ENCODE assay signal across 24 mouse cellular contexts in the genomic region with DNA sequence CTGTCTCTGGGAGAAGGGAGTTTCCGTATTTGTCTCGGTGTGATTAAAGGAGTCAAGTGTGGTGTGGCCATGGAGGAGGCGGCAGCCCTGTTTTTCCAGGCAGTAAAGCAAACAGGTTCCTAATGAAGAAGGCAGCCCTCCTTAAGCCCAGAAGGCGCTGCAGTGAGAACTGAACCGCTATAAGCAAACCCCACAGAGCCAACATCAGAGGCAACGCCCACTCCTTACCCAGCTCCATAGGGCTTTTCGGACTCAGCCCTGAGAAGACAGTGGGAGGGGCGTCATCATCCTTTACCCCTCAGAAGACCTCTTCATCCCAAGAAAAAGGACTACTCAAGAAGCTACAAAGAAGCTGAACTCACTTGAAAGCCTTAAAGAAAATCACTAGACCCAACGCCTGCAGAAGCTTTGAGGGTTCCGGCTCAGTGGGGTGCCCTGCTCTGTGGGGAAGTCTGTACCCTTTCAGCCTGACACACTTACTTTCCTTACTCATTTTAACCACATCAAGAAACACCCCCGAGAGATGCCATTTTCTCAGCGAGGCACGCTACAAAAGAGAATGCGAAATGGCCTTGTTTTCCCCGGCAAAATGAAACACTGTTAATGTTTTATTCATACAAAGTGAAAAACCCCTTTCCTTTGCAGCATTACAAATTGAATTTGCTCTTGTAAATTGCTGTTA.
DNase-seq lines count a peak whose midpoint lies in the region; ATAC-seq lines count a peak whose summit lies in the region.
"Had no signal": no experiment of that assay in that cellular context is flagged by ENCODE, and none has a peak within 500 bp of the region (broad histone marks: within the 10 kb centered on the region; RNA-seq: fewer than 3 reads in every experiment).

No protein-coding gene starts in this region.

- no peak overlapping the region for H3K4me2 ChIP-seq in forebrain, embryonic 13.5 days
- H3K4me2 ChIP-seq in forebrain, embryonic 12.5 days: no peak overlapping the region
- H3K4me2 ChIP-seq in limb, embryonic 12.5 days: no peak overlapping the region
- peak overlapping the region; percentile 24; the same call in 1 of the 2 replicates for H3K4me2 ChIP-seq in midbrain, embryonic 15.5 days
- H3K4me2 ChIP-seq: embryonic facial prominence, embryonic 12.5 days; heart, embryonic 13.5 days; liver, embryonic 13.5 days; lung, embryonic 15.5 days; neural tube, embryonic 12.5 days had no signal

- WGBS in forebrain, embryonic 13.5 days: 36% methylated on average over 15 of the region's 15 CpGs
- WGBS in forebrain, embryonic 12.5 days: 43% methylated on average over 15 of the region's 15 CpGs
- WGBS in limb, embryonic 12.5 days: 73% methylated on average over 15 of the region's 15 CpGs
- WGBS in limb, embryonic 10.5 days: 79% methylated on average over 15 of the region's 15 CpGs
- 25% methylated on average over 15 of the region's 15 CpGs for WGBS in midbrain, embryonic 15.5 days

- H3K4me3 ChIP-seq in forebrain, embryonic 13.5 days: no peak overlapping the region
- no peak overlapping the region for H3K4me3 ChIP-seq in forebrain, embryonic 12.5 days (replicated peaks)
- no peak overlapping the region for H3K4me3 ChIP-seq in limb, embryonic 12.5 days (replicated peaks)
- no peak overlapping the region for H3K4me3 ChIP-seq in limb, embryonic 10.5 days
- no peak overlapping the region for H3K4me3 ChIP-seq in midbrain, embryonic 15.5 days
- H3K4me3 ChIP-seq: embryonic facial prominence, embryonic 12.5 days; forebrain, embryonic 10.5 days; gastrocnemius, adult 2 months; heart, embryonic 13.5 days; layer of hippocampus, adult 2 months; liver, embryonic 13.5 days; lung, embryonic 15.5 days; neural tube, embryonic 12.5 days had no signal

- H3K27me3 ChIP-seq in forebrain, embryonic 13.5 days: no peaks in the 10 kb centered on the region
- no peaks in the 10 kb centered on the region for H3K27me3 ChIP-seq in forebrain, embryonic 12.5 days
- no peaks in the 10 kb centered on the region for H3K27me3 ChIP-seq in limb, embryonic 12.5 days
- no peaks in the 10 kb centered on the region for H3K27me3 ChIP-seq in limb, embryonic 10.5 days (ENCODE audit: low read depth, poor library complexity, severe bottlenecking)
- no peaks in the 10 kb centered on the region for H3K27me3 ChIP-seq in midbrain, embryonic 15.5 days (replicated peaks)
- H3K27me3 ChIP-seq: CH12.LX; embryonic facial prominence, embryonic 12.5 days; heart, embryonic 13.5 days; liver, embryonic 13.5 days; lung, embryonic 15.5 days; neural tube, embryonic 12.5 days had no signal

- peak; percentile 48; the same call in 1 of the 2 replicates for ATAC-seq in forebrain, embryonic 13.5 days
- no peak for ATAC-seq in forebrain, embryonic 12.5 days (ENCODE audit: low FRiP score)
- no peak for ATAC-seq in limb, embryonic 12.5 days (ENCODE audit: insufficient number of reproducible peaks, insufficient read depth, low FRiP score, low TSS enrichment, low read depth)
- peak; percentile 55 for ATAC-seq in midbrain, embryonic 15.5 days (replicated peaks)
- ATAC-seq: intestine, postnatal 0 days had no signal

- peaks cover 17% of the 10 kb centered on the region for H3K4me1 ChIP-seq in forebrain, embryonic 13.5 days
- H3K4me1 ChIP-seq in forebrain, embryonic 12.5 days: peaks cover 21% of the 10 kb centered on the region
- peaks cover 30% of the 10 kb centered on the region for H3K4me1 ChIP-seq in limb, embryonic 12.5 days (replicated peaks)
- H3K4me1 ChIP-seq in limb, embryonic 10.5 days: peaks cover 9% of the 10 kb centered on the region; the same call in 1 of the 2 replicates
- H3K4me1 ChIP-seq in midbrain, embryonic 15.5 days: peaks cover 21% of the 10 kb centered on the region

- H3K36me3 ChIP-seq in forebrain, embryonic 13.5 days (ENCODE audit: poor library complexity, severe bottlenecking): 0 out of 2 replicates have a peak, but pooled peaks cover 3% of the 10 kb centered on the region
- no peaks in the 10 kb centered on the region for H3K36me3 ChIP-seq in forebrain, embryonic 12.5 days (replicated peaks)
- peaks cover 17% of the 10 kb centered on the region; the same call in 1 of the 2 replicates for H3K36me3 ChIP-seq in limb, embryonic 12.5 days
- H3K36me3 ChIP-seq in limb, embryonic 10.5 days: peaks cover 12% of the 10 kb centered on the region
- H3K36me3 ChIP-seq in midbrain, embryonic 15.5 days (replicated peaks): 0 out of 2 replicates have a peak, but pooled peaks cover 3% of the 10 kb centered on the region
- H3K36me3 ChIP-seq: embryonic facial prominence, embryonic 12.5 days; forebrain, embryonic 10.5 days; liver, embryonic 13.5 days had no signal

- no peak for DNase-seq in limb, embryonic 10.5 days (ENCODE audit: low spot score)
- peak; percentile 35 for DNase-seq in thymus, postnatal 4 days
- no peak for DNase-seq in c-Kit-positive CD71-positive TER-119-positive erythroid progenitor cells, embryonic 14.5 days (ENCODE audit: low spot score)
- DNase-seq in cerebellum, postnatal 10 days: no peak
- DNase-seq: adrenal gland, adult 2 months; cerebellum, adult 2 months; gastrocnemius, adult 2 months; heart, postnatal 4 days; kidney, postnatal 10 days; liver, embryonic 13.5 days; right cerebral cortex, postnatal 25 days had no signal

- 0 out of 2 replicates have a peak, but pooled peaks cover 6% of the 10 kb centered on the region for H3K9me3 ChIP-seq in forebrain, embryonic 13.5 days (replicated peaks)
- H3K9me3 ChIP-seq in forebrain, embryonic 12.5 days: no peaks in the 10 kb centered on the region
- H3K9me3 ChIP-seq in limb, embryonic 12.5 days: peaks cover 6% of the 10 kb centered on the region; the same call in 1 of the 2 replicates
- no peaks in the 10 kb centered on the region for H3K9me3 ChIP-seq in limb, embryonic 10.5 days (replicated peaks)
- H3K9me3 ChIP-seq in midbrain, embryonic 15.5 days: no peaks in the 10 kb centered on the region
- H3K9me3 ChIP-seq: embryonic facial prominence, embryonic 12.5 days; lung, embryonic 15.5 days had no signal

- H3K9ac ChIP-seq in forebrain, embryonic 13.5 days: no peak overlapping the region
- H3K9ac ChIP-seq in forebrain, embryonic 12.5 days: no peak overlapping the region
- no peak overlapping the region for H3K9ac ChIP-seq in limb, embryonic 12.5 days (replicated peaks)
- H3K9ac ChIP-seq in midbrain, embryonic 15.5 days: no peak overlapping the region
- H3K9ac ChIP-seq: embryonic facial prominence, embryonic 12.5 days; heart, embryonic 13.5 days; liver, embryonic 13.5 days; lung, embryonic 15.5 days; neural tube, embryonic 12.5 days had no signal

- no peak overlapping the region for H3K27ac ChIP-seq in forebrain, embryonic 13.5 days
- no peak overlapping the region for H3K27ac ChIP-seq in forebrain, embryonic 12.5 days
- peak overlapping the region; percentile 53 for H3K27ac ChIP-seq in limb, embryonic 12.5 days
- H3K27ac ChIP-seq in limb, embryonic 10.5 days: no peak overlapping the region
- H3K27ac ChIP-seq in midbrain, embryonic 15.5 days: peak overlapping the region; percentile 31
- H3K27ac ChIP-seq: embryonic facial prominence, embryonic 12.5 days; forebrain, embryonic 10.5 days; gastrocnemius, adult 2 months; heart, embryonic 13.5 days; layer of hippocampus, adult 2 months; liver, embryonic 13.5 days; lung, embryonic 15.5 days; macrophage; neural tube, embryonic 12.5 days had no signal

Comparison
In these comparisons a context has a peak if more than half of its experiments do, and no peak if none do; other contexts are left out.
1. ATAC-seq: peak in forebrain, embryonic 13.5 days (single experiment) and midbrain, embryonic 15.5 days (single experiment); none in forebrain, embryonic 12.5 days (single experiment) and limb, embryonic 12.5 days (single experiment).
2. H3K27ac ChIP-seq: peak in limb, embryonic 12.5 days (single experiment) and midbrain, embryonic 15.5 days (single experiment); none in forebrain, embryonic 13.5 days (single experiment), forebrain, embryonic 12.5 days (single experiment) and limb, embryonic 10.5 days (single experiment).